ENCODE assay signal across 9 mouse cellular contexts in the genomic region with DNA sequence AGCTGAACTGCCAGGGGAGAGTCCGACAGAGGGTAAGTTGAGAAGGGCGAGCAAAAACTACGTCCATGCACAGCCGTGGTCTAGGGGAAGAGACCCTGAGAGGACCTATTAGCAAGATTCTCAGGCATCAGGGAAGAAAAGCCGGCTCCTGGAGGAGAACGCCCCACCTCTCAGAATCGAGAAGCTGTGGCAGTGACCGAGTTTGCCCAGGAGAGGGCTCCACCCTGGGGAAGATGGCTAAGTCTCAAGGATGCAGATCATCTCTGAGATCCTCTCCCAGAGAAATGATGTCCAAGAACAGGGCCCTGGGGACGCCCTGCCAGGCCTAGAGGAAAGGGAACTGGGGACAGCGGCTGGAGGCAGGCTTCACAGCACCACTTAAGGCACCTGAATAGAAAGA. TPM values are rescaled to one million over a fixed set of nuclear protein-coding genes. Genes with fewer than 3 reads are reported as not detected.
DNase-seq lines count a peak whose midpoint lies in the region; ATAC-seq and TF ChIP-seq lines count a peak whose summit lies in the region.
"Had no signal": no experiment of that assay in that cellular context is flagged by ENCODE, and none has a peak within 500 bp of the region (broad histone marks: within the 10 kb centered on the region; RNA-seq: fewer than 3 reads in every experiment).

No protein-coding gene starts in this region.

- no peaks in the 10 kb centered on the region for H3K4me1 ChIP-seq in kidney, adult 2 months (ENCODE audit: control insufficient read depth, insufficient read depth, low read length)
- H3K4me1 ChIP-seq in lung, embryonic 14.5 days (ENCODE audit: insufficient read depth) = no peaks in the 10 kb centered on the region

- no peak overlapping the region for H3K27ac ChIP-seq in kidney, adult 2 months (ENCODE audit: insufficient read depth, low read depth, low read length)
- H3K27ac ChIP-seq in lung, embryonic 14.5 days (ENCODE audit: low read depth) = no peak overlapping the region

- H3K27me3 ChIP-seq in kidney, adult 2 months (replicated peaks; ENCODE audit: control insufficient read depth, insufficient read depth, low read length) = no peaks in the 10 kb centered on the region
- peaks cover 8% of the 10 kb centered on the region for H3K27me3 ChIP-seq in lung, embryonic 14.5 days (ENCODE audit: insufficient read depth, low read length)

- peak overlapping the region; percentile 35; the same call in 1 of the 2 replicates for H3K4me2 ChIP-seq in lung, embryonic 14.5 days

- H3K4me3 ChIP-seq in kidney, adult 2 months (ENCODE audit: insufficient read depth, low read depth, low read length) = no peak overlapping the region
- no peak overlapping the region for H3K4me3 ChIP-seq in lung, embryonic 14.5 days (ENCODE audit: low read depth, low read length)

- DNase-seq in adrenal gland, adult (ENCODE audit: inconsistent age in 2 of 2, low spot score in 1 of 2) = peak; percentile 45 to 81
- DNase-seq in adrenal gland, adult 8-10 months = no peak
- peak; percentile 9 for DNase-seq in T-cell, adult 2 months (ENCODE audit: low spot score)
- peak; percentile 54 to 76 for DNase-seq in cerebellum, postnatal 4 days (ENCODE audit: low spot score in 2 of 2)
- DNase-seq in gastrocnemius, postnatal 25 days = peak; percentile 51
- DNase-seq in kidney, adult 2 months = peak; percentile 46
- DNase-seq in lung, embryonic 14.5 days = peak; percentile 78
- peak; percentile 75 for DNase-seq in right cerebral cortex, postnatal 4 days

- no peak overlapping the region for H3K9ac ChIP-seq in lung, embryonic 14.5 days

- H3K36me3 ChIP-seq in kidney, adult 2 months (ENCODE audit: control insufficient read depth, insufficient read depth, low read length) = no peaks in the 10 kb centered on the region
- no peaks in the 10 kb centered on the region for H3K36me3 ChIP-seq in lung, embryonic 14.5 days (ENCODE audit: insufficient read depth)

- peak; percentile 67 for TF ChIP-seq CTCF in kidney, adult 2 months (conservative IDR thresholded peaks at IDR 0.05; ENCODE audit: insufficient read depth, insufficient read length, low read depth, low read length)
- peak; percentile 72 for TF ChIP-seq CTCF in lung, embryonic 14.5 days (IDR thresholded peaks at IDR 0.05; ENCODE audit: low read depth)

- no peak for ATAC-seq in lung, embryonic 14.5 days (ENCODE audit: insufficient read depth)

- no peak for TF ChIP-seq POLR2A in kidney, adult 2 months (IDR thresholded peaks at IDR 0.05; ENCODE audit: low read depth, low read length)

- no peaks in the 10 kb centered on the region for H3K9me3 ChIP-seq in lung, embryonic 14.5 days (ENCODE audit: low read depth, low read length)

- 6% methylated on average over 10 of the region's 10 CpGs for WGBS in kidney, adult 2 months
- WGBS in lung, embryonic 14.5 days = 5% methylated on average over 10 of the region's 10 CpGs

RNA-seq across cellular contexts. Expression of gene Lbx1, which starts 47.7 kb away (rescaled TPM):
- total RNA-seq in adrenal gland, adult 8-10 months (2022) = not detected
- total RNA-seq in gastrocnemius, postnatal 25 days (2021) = 10 to 100 TPM; 34.0 to 41.1 TPM
- polyA plus RNA-seq in kidney, adult 2 months (2012; rRNA removed) = 0.06 TPM in 1 of 2 replicates, not detected in the other
- polyA plus RNA-seq in lung, embryonic 14.5 days (2014; fragmentation: Nextera tagmentation; extraction: Ambion mirVana) = not detected in 2 replicates
- total RNA-seq: left cerebral cortex, postnatal 25 days had no signal

Comparison
In these comparisons a context has a peak if more than half of its experiments do, and no peak if none do; other contexts are left out.
1. RNA of gene Lbx1, which starts 47.7 kb away (total RNA-seq): 34.0 to 41.1 TPM in gastrocnemius, postnatal 25 days; not detected in adrenal gland, adult 8-10 months; every median in the first group is over 10 times any median in the second.